In the genomic region with DNA sequence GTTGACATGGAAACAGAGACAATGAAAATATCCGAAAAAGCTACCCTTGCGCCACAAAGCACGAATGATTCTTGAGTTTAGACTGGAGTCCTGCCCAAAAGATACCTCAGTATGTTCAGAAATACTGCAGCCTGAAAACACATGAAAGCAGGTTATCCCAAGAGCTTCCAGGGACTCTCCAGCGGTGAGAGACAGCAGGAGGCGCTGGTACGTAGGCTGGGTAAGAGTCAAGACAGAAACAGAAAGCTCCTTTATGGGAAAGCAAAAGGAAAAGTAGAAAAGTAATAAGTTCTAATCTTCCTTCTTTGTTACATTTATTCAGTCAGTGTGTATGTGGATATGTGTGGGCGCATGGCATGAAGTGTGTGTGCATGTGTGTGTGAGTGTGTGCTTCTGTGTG, we compare ENCODE assay signal across 21 mouse cellular contexts. TPM values are rescaled to one million over a fixed set of nuclear protein-coding genes. Genes with fewer than 3 reads are reported as not detected.
DNase-seq lines count a peak whose midpoint lies in the region; ATAC-seq and TF ChIP-seq lines count a peak whose summit lies in the region.
"Had no signal": no experiment of that assay in that cellular context is flagged by ENCODE, and none has a peak within 500 bp of the region (broad histone marks: within the 10 kb centered on the region; RNA-seq: fewer than 3 reads in every experiment).

No protein-coding gene starts in this region.

- no peak overlapping the region for H3K9ac ChIP-seq in stomach, embryonic 16.5 days (ENCODE audit: low read length)
- H3K9ac ChIP-seq in kidney, embryonic 16.5 days (replicated peaks; ENCODE audit: low read length), result no peak overlapping the region
- H3K9ac ChIP-seq: forebrain, embryonic 15.5 days; hindbrain, embryonic 12.5 days had no signal

- H3K4me2 ChIP-seq in stomach, embryonic 16.5 days (ENCODE audit: low read depth, low read length), result peak overlapping the region; percentile 1; the same call in 1 of the 2 replicates
- H3K4me2 ChIP-seq in kidney, embryonic 16.5 days (replicated peaks; ENCODE audit: low read depth, low read length), result no peak overlapping the region
- H3K4me2 ChIP-seq: forebrain, embryonic 15.5 days; heart, embryonic 13.5 days; hindbrain, embryonic 12.5 days had no signal

- H3K9me3 ChIP-seq in stomach, embryonic 16.5 days (replicated peaks; ENCODE audit: control insufficient read depth, low read length), result no peaks in the 10 kb centered on the region
- H3K9me3 ChIP-seq in kidney, embryonic 16.5 days (ENCODE audit: low read length), result no peaks in the 10 kb centered on the region
- H3K9me3 ChIP-seq: forebrain, embryonic 15.5 days; G1E; heart, embryonic 13.5 days; hindbrain, embryonic 12.5 days had no signal

- no peaks in the 10 kb centered on the region for H3K27me3 ChIP-seq in stomach, embryonic 16.5 days (ENCODE audit: control insufficient read depth, insufficient read depth, low read length)
- H3K27me3 ChIP-seq in kidney, embryonic 16.5 days (ENCODE audit: insufficient read depth, low read length), result no peaks in the 10 kb centered on the region
- H3K27me3 ChIP-seq: CH12.LX; forebrain, embryonic 15.5 days; hindbrain, embryonic 12.5 days had no signal

- no peak overlapping the region for H3K27ac ChIP-seq in left cerebral cortex, adult 2 months
- no peak overlapping the region for H3K27ac ChIP-seq in stomach, embryonic 16.5 days (ENCODE audit: low read length)
- H3K27ac ChIP-seq in kidney, embryonic 16.5 days (ENCODE audit: low read length), result no peak overlapping the region
- H3K27ac ChIP-seq: forebrain, embryonic 15.5 days; heart, embryonic 13.5 days; hindbrain, embryonic 12.5 days had no signal

- intact Hi-C loops in left cerebral cortex, adult 2 months (cut with DNase I), result no loop called here
- intact Hi-C loops in left cerebral cortex, postnatal 25 days (cut with DNase I), result no loop called here

- peak; percentile 26 for TF ChIP-seq CTCF in left cerebral cortex, adult 2 months (IDR thresholded peaks at IDR 0.05)

- 89% methylated on average over 7 of the region's 7 CpGs for WGBS in stomach, embryonic 16.5 days
- WGBS in kidney, embryonic 16.5 days, result 90% methylated on average over 7 of the region's 7 CpGs

- 0 out of 2 replicates have a peak, but pooled peaks have one; percentile 29 for ATAC-seq in frontal cortex, adult (ENCODE audit: low TSS enrichment)
- ATAC-seq in stomach, embryonic 16.5 days (ENCODE audit: insufficient read depth, low FRiP score), result no peak
- no peak for ATAC-seq in kidney, embryonic 16.5 days (ENCODE audit: low FRiP score, low TSS enrichment)
- ATAC-seq: forebrain, embryonic 15.5 days; hindbrain, embryonic 16.5 days had no signal

- no peak overlapping the region for H3K4me3 ChIP-seq in left cerebral cortex, adult 2 months
- H3K4me3 ChIP-seq in stomach, embryonic 16.5 days (replicated peaks; ENCODE audit: low read length), result no peak overlapping the region
- H3K4me3 ChIP-seq in kidney, embryonic 16.5 days (ENCODE audit: low read length), result no peak overlapping the region
- H3K4me3 ChIP-seq: forebrain, embryonic 15.5 days; heart, embryonic 13.5 days; hindbrain, embryonic 12.5 days had no signal

- H3K4me1 ChIP-seq in stomach, embryonic 16.5 days (ENCODE audit: control insufficient read depth, insufficient read depth, low read length), result no peaks in the 10 kb centered on the region
- no peaks in the 10 kb centered on the region; the same call in 1 of the 2 replicates for H3K4me1 ChIP-seq in kidney, embryonic 16.5 days (ENCODE audit: insufficient read depth, low read length)

- no peaks in the 10 kb centered on the region; the same call in 1 of the 2 replicates for H3K36me3 ChIP-seq in stomach, embryonic 16.5 days (ENCODE audit: control insufficient read depth, insufficient read depth, low read length)
- H3K36me3 ChIP-seq in kidney, embryonic 16.5 days (ENCODE audit: insufficient read depth, low read length), result no peaks in the 10 kb centered on the region
- H3K36me3 ChIP-seq: forebrain, embryonic 15.5 days had no signal

- DNase-seq in frontal cortex, postnatal 25 days (ENCODE audit: low spot score in 2 of 2), result no peak
- DNase-seq in left cerebral cortex, adult 2 months (ENCODE audit: extremely low spot score in 1 of 2, low spot score in 2 of 2), result no peak
- no peak for DNase-seq in left cerebral cortex, postnatal 25 days (ENCODE audit: low spot score in 2 of 2)
- DNase-seq in 3T3-L1 (ENCODE audit: low read depth, low spot score), result peak; percentile 12
- DNase-seq: adrenal gland, adult 8-10 months; adrenal gland, postnatal 36 days; cerebellum, adult 2 months; cerebellum, postnatal 10 days; gastrocnemius, postnatal 25 days; heart, postnatal 10 days; heart, postnatal 4 days had no signal

RNA-seq across cellular contexts. Expression of gene Rcan1, which starts 16.7 kb away (rescaled TPM):
- 10 to 100 TPM; 57.0 to 63.6 TPM for total RNA-seq in left cerebral cortex, adult 2 months (2021)
- 10 to 100 TPM; 60.4 to 63.9 TPM for total RNA-seq in left cerebral cortex, postnatal 25 days (2021)
- polyA plus RNA-seq in stomach, embryonic 16.5 days (2015; fragmentation: Nextera tagmentation; extraction: Ambion mirVana), result 19.6 and 21.6 TPM in 2 replicates
- polyA plus RNA-seq in kidney, embryonic 16.5 days (2015; fragmentation: Nextera tagmentation; extraction: Ambion mirVana), result 33.4 and 33.9 TPM in 2 replicates

RNA-seq across cellular contexts. Expression of gene Clic6, which starts 31.5 kb away (rescaled TPM):
- total RNA-seq in left cerebral cortex, adult 2 months (2021), result 1 to 10 TPM; 1.7 to 2.6 TPM
- 1 to 10 TPM; 2.7 to 3.4 TPM for total RNA-seq in left cerebral cortex, postnatal 25 days (2021)
- 17.8 and 20.3 TPM in 2 replicates for polyA plus RNA-seq in stomach, embryonic 16.5 days (2015; fragmentation: Nextera tagmentation; extraction: Ambion mirVana)
- polyA plus RNA-seq in kidney, embryonic 16.5 days (2015; fragmentation: Nextera tagmentation; extraction: Ambion mirVana), result 6.9 and 8.1 TPM in 2 replicates
- total RNA-seq: gastrocnemius, postnatal 25 days; granulocyte monocyte progenitor cell, adult 5-6 weeks had no signal
